Mouse (Mus musculus) spleen, adult 2 months (tissue): ENCODE data around the gene Thtpa. TPM values are rescaled to one million over a fixed set of nuclear protein-coding genes. Genes with fewer than 3 reads are reported as not detected.

ENCODE experiments used
- DNase-seq, 2 experiments: peaks; one replicate each; pipeline versions ENCODE4 v3.0.0 to v3.0.0-alpha.2; 2012 to 2021; ENCODE audit warnings: low spot score in 2 of 2, low read depth in 1 of 2
- H3K27ac ChIP-seq: fragments of 200-500 bp; 2 replicates; pipeline ENCODE4 v1.5.1; 2012; ENCODE audit warnings: low read length, inconsistent platforms; ENCODE audit not compliant: insufficient read depth
- H3K27me3 ChIP-seq: fragments of 200-500 bp; 2 replicates; pipeline ENCODE4 v1.6.1; 2012; ENCODE audit warnings: mild to moderate bottlenecking, moderate library complexity, low read length, inconsistent platforms; ENCODE audit not compliant: control insufficient read depth, insufficient read depth
- H3K36me3 ChIP-seq: fragments of 200-500 bp; 2 replicates; pipeline ENCODE4 v1.6.1; 2012; ENCODE audit warnings: mild to moderate bottlenecking, low read length, inconsistent platforms; ENCODE audit not compliant: control insufficient read depth, insufficient read depth
- H3K4me1 ChIP-seq: fragments of 200-500 bp; 2 replicates; pipeline ENCODE4 v1.6.1; 2011; ENCODE audit warnings: inconsistent platforms; ENCODE audit not compliant: control insufficient read depth, insufficient read depth, insufficient read length
- H3K4me3 ChIP-seq: fragments of 200-500 bp; 2 replicates; pipeline ENCODE4 v1.5.1; 2011; ENCODE audit warnings: mild to moderate bottlenecking, inconsistent platforms; ENCODE audit not compliant: insufficient read depth, insufficient read length; ENCODE audit errors: extremely low read depth
- CTCF ChIP-seq: fragments of 200-500 bp; IDR thresholded peaks from 2 replicates; pipeline ENCODE4 v1.5.1; 2011; ENCODE audit warnings: mild to moderate bottlenecking, inconsistent platforms; ENCODE audit not compliant: insufficient read depth, insufficient read length, insufficient replicate concordance; ENCODE audit errors: extremely low read depth
- POLR2A ChIP-seq: fragments of 200-500 bp; IDR thresholded peaks from 2 replicates; pipeline ENCODE4 v1.6.1; 2011; ENCODE audit warnings: low read depth, low read length, inconsistent platforms
- WGBS: fragments of 180-500 bp; shearing (Covaris S2); methylation state at CpG from one replicate; pipeline ENCODE4 v1.1.7; 2018; 5-methylcytosine and 5-hydroxymethylcytosine counted together
- polyA plus RNA-seq: library from polyadenylated mRNA; depleted of rRNA; stranded (reverse); fragments of >200 nt; gene quantifications from 2 replicates; pipeline ENCODE4 v1.2.3, GENCODE M21; 2012

Gene Thtpa
- polyA plus RNA-seq, 1 experiment, result 4.4 TPM

DNA sequence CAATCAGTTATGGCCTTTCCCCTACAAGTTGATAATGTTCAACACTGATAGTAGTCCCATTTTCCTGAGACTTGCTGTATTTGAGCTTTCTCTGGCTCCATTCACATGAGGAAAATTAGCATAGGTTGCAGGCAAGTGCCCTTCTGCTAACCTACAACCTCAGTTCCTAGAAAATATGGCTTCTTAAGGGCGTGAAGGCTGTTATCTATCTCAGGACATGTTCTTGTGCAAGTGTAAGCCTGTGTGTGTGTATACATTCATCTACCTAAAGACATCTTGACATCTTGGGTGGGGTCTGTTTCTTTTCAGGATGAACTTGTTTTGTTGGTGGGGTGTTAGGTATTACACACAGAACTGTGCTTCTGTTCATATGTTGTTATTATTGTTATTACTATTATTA is 35.6 kb upstream of the Thtpa start:
- H3K4me3 ChIP-seq, result no peak overlapping the region
- H3K4me1 ChIP-seq, result 0 out of 2 replicates have a peak, but pooled peaks cover 2% of the 10 kb centered on the region
- no peak for DNase-seq
- TF ChIP-seq POLR2A (no peak), CTCF (no peak)
- no peak overlapping the region for H3K27ac ChIP-seq
- no peaks in the 10 kb centered on the region for H3K36me3 ChIP-seq
- no peaks in the 10 kb centered on the region for H3K27me3 ChIP-seq
- 74% methylated on average over 1 of the region's 1 CpGs for WGBS

- TF ChIP-seq POLR2A (no peak), CTCF (no peak)
- no peak for DNase-seq
- Histone ChIP-seq H3K27ac (no peak overlapping the region), H3K4me3 (no peak overlapping the region), H3K4me1 (0 out of 2 replicates have a peak, but pooled peaks cover 2% of the 10 kb centered on the region), H3K36me3 (no peaks in the 10 kb centered on the region), H3K27me3 (no peaks in the 10 kb centered on the region)
- 91% methylated on average over 5 of the region's 5 CpGs for WGBS
Measured at GRCm38 (mm10) chr14:55059931-55060330, 34.7 kb upstream of the Thtpa start.

DNA sequence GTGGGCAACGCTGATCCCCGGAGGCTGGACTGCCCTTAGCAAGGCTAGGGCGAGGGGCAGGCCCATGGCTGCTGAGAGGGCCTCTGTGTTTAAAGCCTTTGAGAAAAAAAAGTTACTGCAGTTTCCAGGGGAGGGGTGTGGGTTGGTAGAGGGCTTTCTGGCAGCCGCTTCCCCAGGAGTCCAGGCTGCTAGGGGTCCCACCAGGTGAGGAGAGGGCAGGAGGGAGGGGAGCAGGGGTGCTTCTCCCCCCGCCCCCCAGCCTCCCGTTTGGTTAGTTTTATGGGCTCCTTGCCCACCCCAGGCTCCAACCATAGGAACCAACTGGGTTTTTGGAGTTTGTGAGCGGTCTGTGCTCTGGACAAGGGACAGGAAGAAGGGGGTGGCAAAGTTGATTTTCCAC is 32.7 kb upstream of the Thtpa start:
- TF ChIP-seq CTCF (no peak), POLR2A (no peak)
- H3K27ac ChIP-seq, result no peak overlapping the region
- H3K36me3 ChIP-seq, result peaks cover 7% of the 10 kb centered on the region
- no peak overlapping the region for H3K4me3 ChIP-seq
- no peaks in the 10 kb centered on the region for H3K27me3 ChIP-seq
- DNase-seq, result no peak
- 71% methylated on average over 7 of the region's 7 CpGs for WGBS
- 0 out of 2 replicates have a peak, but pooled peaks cover 2% of the 10 kb centered on the region for H3K4me1 ChIP-seq

GRCm38 (mm10) chr14:55062626-55063025 is 32.0 kb upstream of the Thtpa start:
- TF ChIP-seq CTCF (no peak), POLR2A (no peak)
- H3K4me3 ChIP-seq, result no peak overlapping the region
- H3K4me1 ChIP-seq, result 0 out of 2 replicates have a peak, but pooled peaks cover 2% of the 10 kb centered on the region
- no peaks in the 10 kb centered on the region for H3K27me3 ChIP-seq
- 14% methylated on average over 17 of the region's 17 CpGs for WGBS
- H3K36me3 ChIP-seq, result peaks cover 9% of the 10 kb centered on the region
- H3K27ac ChIP-seq, result no peak overlapping the region
- DNase-seq, result no peak

DNA sequence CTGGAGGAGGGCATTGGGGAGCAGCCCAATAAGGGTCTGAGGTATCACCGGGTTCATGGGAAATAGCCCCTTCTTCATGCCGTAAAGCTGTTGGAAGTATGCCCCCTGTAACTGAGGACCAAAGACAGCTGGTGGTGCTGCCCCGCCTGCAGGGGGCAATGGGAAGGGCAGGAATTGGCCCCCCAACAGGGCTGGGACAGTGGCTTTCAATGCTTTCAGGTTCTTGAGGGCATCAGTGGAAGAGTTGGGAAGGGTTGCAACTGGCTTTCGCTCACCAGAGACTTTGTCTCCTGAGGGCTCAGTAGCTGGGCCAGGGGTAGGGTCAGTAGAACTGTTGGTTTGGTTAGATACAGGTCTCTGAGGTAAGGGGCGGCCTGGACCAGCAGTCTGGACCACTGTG is 31.5 kb upstream of the Thtpa start:
- 87% methylated on average over 5 of the region's 5 CpGs for WGBS
- H3K27me3 ChIP-seq, result no peaks in the 10 kb centered on the region
- peaks cover 9% of the 10 kb centered on the region for H3K36me3 ChIP-seq
- H3K4me1 ChIP-seq, result 0 out of 2 replicates have a peak, but pooled peaks cover 2% of the 10 kb centered on the region
- H3K27ac ChIP-seq, result no peak overlapping the region
- TF ChIP-seq POLR2A, result no peak
- TF ChIP-seq CTCF, result no peak
- DNase-seq, result no peak
- H3K4me3 ChIP-seq, result no peak overlapping the region

DNA sequence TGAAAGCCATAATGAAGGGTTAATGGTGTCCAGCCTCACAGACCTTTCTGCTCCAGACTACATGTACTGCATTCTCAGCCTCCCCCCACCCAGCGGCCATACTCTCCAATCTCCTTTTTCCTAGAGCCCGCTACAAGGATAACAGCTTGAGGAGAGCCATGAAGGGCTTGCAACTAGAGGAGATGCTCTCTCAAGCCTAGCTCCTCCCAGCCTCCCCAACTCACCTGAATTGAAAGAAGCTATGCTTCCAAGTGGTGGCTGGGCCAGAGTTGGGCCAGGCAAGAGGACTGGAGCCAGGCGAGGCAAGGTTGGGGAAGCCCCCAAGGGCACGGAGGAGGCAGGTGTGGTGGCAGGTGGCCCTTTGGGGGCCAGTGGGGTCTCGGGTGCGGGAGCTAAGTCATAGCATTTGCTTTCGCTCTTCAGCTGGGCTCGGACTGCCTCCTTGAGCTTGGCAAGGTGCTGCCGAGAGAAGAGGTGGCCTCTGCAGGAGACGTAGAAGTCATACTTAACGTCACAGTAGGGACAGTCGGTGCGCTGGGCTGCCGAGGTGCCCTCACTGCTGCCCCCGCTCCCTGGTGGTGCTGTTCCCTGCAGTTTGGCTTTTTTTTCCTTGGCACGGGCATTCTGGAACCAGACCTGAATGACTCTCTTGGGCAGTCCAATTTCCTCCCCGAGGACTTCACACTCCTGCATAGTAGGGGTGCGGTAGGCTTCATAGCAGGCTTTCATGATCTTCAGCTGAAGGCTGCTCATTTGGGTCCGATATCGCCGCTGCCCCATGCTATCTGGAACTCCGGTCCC is 30.8 kb upstream of the Thtpa start:
- DNase-seq, result no peak
- no peak overlapping the region for H3K27ac ChIP-seq
- no peaks in the 10 kb centered on the region for H3K27me3 ChIP-seq
- H3K4me1 ChIP-seq, result 0 out of 2 replicates have a peak, but pooled peaks cover 2% of the 10 kb centered on the region
- peaks cover 9% of the 10 kb centered on the region for H3K36me3 ChIP-seq
- 95% methylated on average over 22 of the region's 22 CpGs for WGBS
- no peak overlapping the region for H3K4me3 ChIP-seq
- no peak for TF ChIP-seq CTCF
- no peak for TF ChIP-seq POLR2A
